Mouse (Mus musculus): ENCODE data around the gene Dlg2. TPM values are rescaled to one million over a fixed set of nuclear protein-coding genes. Genes with fewer than 3 reads are reported as not detected.
A peak's percentile ranks its signal among the peaks of the same experiment; 100 is the strongest.

The Dlg2 gene
- polyA plus RNA-seq, 1 experiment from 2014 or later, result 10.0 TPM

- peak overlapping the region; percentile 72 for H3K9ac ChIP-seq (ENCODE audit: low read length)
- ATAC-seq (ENCODE audit: insufficient number of reproducible peaks, insufficient read depth, low FRiP score, low read depth), result no peak
- peaks cover 4% of the 10 kb centered on the region in 2 experiments; a peak in 3 of 4 replicates for H3K4me1 ChIP-seq (ENCODE audit: control insufficient read depth in 2 of 2, insufficient read depth in 2 of 2, low read length in 2 of 2)
- peak overlapping the region; percentile 48 to 64 for H3K4me3 ChIP-seq (ENCODE audit: control insufficient read depth in 1 of 2, insufficient read depth in 1 of 2, low read depth in 1 of 2, low read length in 2 of 2)
- no peaks in the 10 kb centered on the region for H3K36me3 ChIP-seq (ENCODE audit: control insufficient read depth, insufficient read depth, low read length)
- peak overlapping the region; percentile 35 to 41; a peak in 3 of 4 replicates for H3K27ac ChIP-seq (replicated peaks in 1 of 2; ENCODE audit: control insufficient read depth in 1 of 2, insufficient read depth in 1 of 2, low read depth in 2 of 2, low read length in 2 of 2)
- 43% methylated on average over 5 of the region's 5 CpGs for WGBS
- peak overlapping the region; percentile 65 for H3K4me2 ChIP-seq (ENCODE audit: low read length)
- no peaks in the 10 kb centered on the region for H3K9me3 ChIP-seq (ENCODE audit: control insufficient read depth, low read length)
- no peaks in the 10 kb centered on the region for H3K27me3 ChIP-seq (ENCODE audit: control insufficient read depth, insufficient read depth, low read length)
Observed at GRCm38 (mm10) chr7:92180029-92180428, 1703.6 kb downstream of the Dlg2 start.

- peak overlapping the region; percentile 72 for H3K9ac ChIP-seq (ENCODE audit: low read length)
- 0 out of 2 replicates have a peak, but pooled peaks have one; percentile 46 for ATAC-seq (ENCODE audit: insufficient number of reproducible peaks, insufficient read depth, low FRiP score, low read depth)
- H3K27me3 ChIP-seq (ENCODE audit: control insufficient read depth, insufficient read depth, low read length), result no peaks in the 10 kb centered on the region
- no peaks in the 10 kb centered on the region for H3K36me3 ChIP-seq (ENCODE audit: control insufficient read depth, insufficient read depth, low read length)
- no peaks in the 10 kb centered on the region for H3K9me3 ChIP-seq (ENCODE audit: control insufficient read depth, low read length)
- 23% methylated on average over 29 of the region's 29 CpGs for WGBS
- peak overlapping the region; percentile 48 to 64 for H3K4me3 ChIP-seq (ENCODE audit: control insufficient read depth in 1 of 2, insufficient read depth in 1 of 2, low read depth in 1 of 2, low read length in 2 of 2)
- peak overlapping the region; percentile 65 for H3K4me2 ChIP-seq (ENCODE audit: low read length)
- peaks cover 4% of the 10 kb centered on the region in 2 experiments; a peak in 3 of 4 replicates for H3K4me1 ChIP-seq (ENCODE audit: control insufficient read depth in 2 of 2, insufficient read depth in 2 of 2, low read length in 2 of 2)
- H3K27ac ChIP-seq (replicated peaks in 1 of 2; ENCODE audit: control insufficient read depth in 1 of 2, insufficient read depth in 1 of 2, low read depth in 2 of 2, low read length in 2 of 2), result peak overlapping the region; percentile 35 to 41
Observed at GRCm38 (mm10) chr7:92180591-92181587, 1704.4 kb downstream of the Dlg2 start.

- peak overlapping the region; percentile 48 to 64 for H3K4me3 ChIP-seq (ENCODE audit: control insufficient read depth in 1 of 2, insufficient read depth in 1 of 2, low read depth in 1 of 2, low read length in 2 of 2)
- ATAC-seq (ENCODE audit: insufficient number of reproducible peaks, insufficient read depth, low FRiP score, low read depth), result no peak
- H3K4me1 ChIP-seq (ENCODE audit: control insufficient read depth in 2 of 2, insufficient read depth in 2 of 2, low read length in 2 of 2), result peaks cover 6 to 9% of the 10 kb centered on the region in 2 experiments
- peak overlapping the region; percentile 72 for H3K9ac ChIP-seq (ENCODE audit: low read length)
- H3K4me2 ChIP-seq (ENCODE audit: low read length), result peak overlapping the region; percentile 65
- H3K27ac ChIP-seq (replicated peaks in 1 of 2; ENCODE audit: control insufficient read depth in 1 of 2, insufficient read depth in 1 of 2, low read depth in 2 of 2, low read length in 2 of 2), result peak overlapping the region; percentile 35 to 41
- no peaks in the 10 kb centered on the region for H3K9me3 ChIP-seq (ENCODE audit: control insufficient read depth, low read length)
- WGBS, result 5% methylated on average over 10 of the region's 10 CpGs
- H3K36me3 ChIP-seq (ENCODE audit: control insufficient read depth, insufficient read depth, low read length), result no peaks in the 10 kb centered on the region
- no peaks in the 10 kb centered on the region for H3K27me3 ChIP-seq (ENCODE audit: control insufficient read depth, insufficient read depth, low read length)
Observed at GRCm38 (mm10) chr7:92181959-92182612, 1705.6 kb downstream of the Dlg2 start.

DNA sequence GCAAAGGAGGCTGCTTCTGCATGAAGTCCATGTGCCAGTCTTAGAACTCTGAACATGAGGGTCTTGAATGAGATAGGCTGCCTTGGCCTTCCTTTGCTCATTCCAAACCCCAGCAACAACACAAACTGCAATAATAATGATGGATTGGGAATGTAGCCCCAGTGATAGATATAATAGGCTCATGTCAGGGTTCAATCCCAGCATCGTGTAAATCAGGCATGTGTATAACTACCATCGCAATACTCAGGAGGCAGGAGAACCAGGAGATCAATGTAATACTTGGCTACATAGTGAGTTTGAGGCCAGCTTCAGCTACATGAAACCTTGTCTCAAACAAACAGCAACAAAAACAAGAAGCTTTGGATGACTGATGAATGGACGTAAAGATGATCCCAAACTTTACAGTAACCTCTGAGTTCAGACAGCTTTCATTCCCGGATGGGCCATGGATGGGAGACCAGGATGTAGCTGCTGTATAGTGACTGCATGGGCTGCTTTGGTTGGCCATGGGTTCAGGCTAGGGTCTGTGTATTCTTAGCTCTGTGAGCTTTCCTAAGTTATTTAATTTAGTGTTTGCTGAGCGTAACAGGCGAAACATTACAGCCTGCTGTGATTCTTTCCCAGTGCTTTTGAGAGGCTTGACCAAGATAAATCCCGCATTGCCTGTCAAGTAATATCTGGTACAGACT, 1708.0 kb downstream of the Dlg2 start:
- 89% methylated on average over 7 of the region's 7 CpGs for WGBS
- no peak overlapping the region for H3K4me3 ChIP-seq (ENCODE audit: control insufficient read depth in 1 of 2, insufficient read depth in 1 of 2, low read depth in 1 of 2, low read length in 2 of 2)
- H3K9ac ChIP-seq (ENCODE audit: low read length), result no peak overlapping the region
- H3K9me3 ChIP-seq (ENCODE audit: control insufficient read depth, low read length), result no peaks in the 10 kb centered on the region
- no peak overlapping the region for H3K4me2 ChIP-seq (ENCODE audit: low read length)
- ATAC-seq (ENCODE audit: insufficient number of reproducible peaks, insufficient read depth, low FRiP score, low read depth), result no peak
- H3K4me1 ChIP-seq (ENCODE audit: control insufficient read depth in 2 of 2, insufficient read depth in 2 of 2, low read length in 2 of 2), result peaks cover 6 to 9% of the 10 kb centered on the region in 2 experiments
- H3K27ac ChIP-seq (replicated peaks in 1 of 2; ENCODE audit: control insufficient read depth in 1 of 2, insufficient read depth in 1 of 2, low read depth in 2 of 2, low read length in 2 of 2), result no peak overlapping the region
- no peaks in the 10 kb centered on the region for H3K27me3 ChIP-seq (ENCODE audit: control insufficient read depth, insufficient read depth, low read length)
- no peaks in the 10 kb centered on the region for H3K36me3 ChIP-seq (ENCODE audit: control insufficient read depth, insufficient read depth, low read length)

GRCm38 (mm10) chr7:92186341-92186740, 1709.9 kb downstream of the Dlg2 start:
- ATAC-seq (ENCODE audit: insufficient number of reproducible peaks, insufficient read depth, low FRiP score, low read depth), result no peak

DNA sequence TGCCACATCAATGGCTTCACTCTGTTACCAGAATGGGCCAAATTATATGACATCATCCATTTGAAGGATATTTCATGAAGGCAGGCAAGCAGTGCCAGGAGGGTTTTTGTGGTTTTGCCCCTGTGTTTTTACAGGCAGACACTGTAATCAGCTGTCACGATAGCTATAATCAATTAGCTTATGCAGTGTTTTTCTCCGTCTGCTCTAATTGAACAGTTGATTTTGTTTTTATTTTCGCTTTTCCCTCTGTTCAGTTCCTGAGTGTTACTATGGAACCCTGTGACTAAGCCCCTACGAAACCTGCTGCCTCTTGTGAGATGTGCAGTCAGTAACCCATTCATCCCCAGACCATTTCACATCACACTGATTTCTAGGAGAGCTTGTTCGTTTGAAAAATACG, 1712.7 kb downstream of the Dlg2 start:
- no peaks in the 10 kb centered on the region for H3K36me3 ChIP-seq (ENCODE audit: control insufficient read depth, insufficient read depth, low read length)
- H3K9ac ChIP-seq (ENCODE audit: low read length), result no peak overlapping the region
- WGBS, result 69% methylated on average over 6 of the region's 6 CpGs
- no peak for ATAC-seq (ENCODE audit: insufficient number of reproducible peaks, insufficient read depth, low FRiP score, low read depth)
- no peak overlapping the region for H3K4me3 ChIP-seq (ENCODE audit: control insufficient read depth in 1 of 2, insufficient read depth in 1 of 2, low read depth in 1 of 2, low read length in 2 of 2)
- H3K4me1 ChIP-seq (ENCODE audit: control insufficient read depth in 2 of 2, insufficient read depth in 2 of 2, low read length in 2 of 2), result peaks cover 2 to 6% of the 10 kb centered on the region in 2 experiments; a peak in 2 of 4 replicates
- no peak overlapping the region for H3K27ac ChIP-seq (replicated peaks in 1 of 2; ENCODE audit: control insufficient read depth in 1 of 2, insufficient read depth in 1 of 2, low read depth in 2 of 2, low read length in 2 of 2)
- H3K27me3 ChIP-seq (ENCODE audit: control insufficient read depth, insufficient read depth, low read length), result no peaks in the 10 kb centered on the region
- H3K4me2 ChIP-seq (ENCODE audit: low read length), result no peak overlapping the region
- H3K9me3 ChIP-seq (ENCODE audit: control insufficient read depth, low read length), result no peaks in the 10 kb centered on the region

More at GRCm38 (mm10) chr7:92186341-92186740, 1709.9 kb downstream of the Dlg2 start:
- H3K4me3 ChIP-seq (ENCODE audit: control insufficient read depth in 1 of 2, insufficient read depth in 1 of 2, low read depth in 1 of 2, low read length in 2 of 2), result no peak overlapping the region
- H3K4me1 ChIP-seq (ENCODE audit: control insufficient read depth in 2 of 2, insufficient read depth in 2 of 2, low read length in 2 of 2), result peaks cover 6 to 9% of the 10 kb centered on the region in 2 experiments
- peak overlapping the region; percentile 24 to 39; a peak in 2 of 4 replicates for H3K27ac ChIP-seq (replicated peaks in 1 of 2; ENCODE audit: control insufficient read depth in 1 of 2, insufficient read depth in 1 of 2, low read depth in 2 of 2, low read length in 2 of 2)
- H3K9me3 ChIP-seq (ENCODE audit: control insufficient read depth, low read length), result no peaks in the 10 kb centered on the region
- WGBS, result 73% methylated on average over 5 of the region's 5 CpGs
- no peak overlapping the region for H3K9ac ChIP-seq (ENCODE audit: low read length)
- H3K27me3 ChIP-seq (ENCODE audit: control insufficient read depth, insufficient read depth, low read length), result no peaks in the 10 kb centered on the region
- no peak overlapping the region for H3K4me2 ChIP-seq (ENCODE audit: low read length)
- H3K36me3 ChIP-seq (ENCODE audit: control insufficient read depth, insufficient read depth, low read length), result no peaks in the 10 kb centered on the region

GRCm38 (mm10) chr7:92196004-92196403, 1719.5 kb downstream of the Dlg2 start:
- no peak overlapping the region for H3K27ac ChIP-seq (replicated peaks in 1 of 2; ENCODE audit: control insufficient read depth in 1 of 2, insufficient read depth in 1 of 2, low read depth in 2 of 2, low read length in 2 of 2)
- H3K27me3 ChIP-seq (ENCODE audit: control insufficient read depth, insufficient read depth, low read length), result no peaks in the 10 kb centered on the region
- no peak for ATAC-seq (ENCODE audit: insufficient number of reproducible peaks, insufficient read depth, low FRiP score, low read depth)
- no peaks in the 10 kb centered on the region for H3K9me3 ChIP-seq (ENCODE audit: control insufficient read depth, low read length)
- H3K36me3 ChIP-seq (ENCODE audit: control insufficient read depth, insufficient read depth, low read length), result no peaks in the 10 kb centered on the region
- no peak overlapping the region for H3K4me3 ChIP-seq (ENCODE audit: control insufficient read depth in 1 of 2, insufficient read depth in 1 of 2, low read depth in 1 of 2, low read length in 2 of 2)
- no peak overlapping the region for H3K9ac ChIP-seq (ENCODE audit: low read length)
- no peak overlapping the region for H3K4me2 ChIP-seq (ENCODE audit: low read length)
- peaks cover 0 to 4% of the 10 kb centered on the region in 2 experiments; a peak in 1 of 4 replicates for H3K4me1 ChIP-seq (ENCODE audit: control insufficient read depth in 2 of 2, insufficient read depth in 2 of 2, low read length in 2 of 2)
- WGBS, result 70% methylated on average over 4 of the region's 4 CpGs
